Mouse (Mus musculus): Measurements from ENCODE around the gene Coro1c. TPM values are rescaled to one million over a fixed set of nuclear protein-coding genes. Genes with fewer than 3 reads are reported as not detected.

Coro1c gene
- polyA plus RNA-seq, 1 experiment from 2014 or later = 175 TPM

GRCm38 (mm10) chr5:113870393-113871040 is 38.0 kb downstream of the Coro1c start:
- 51% methylated on average over 21 of the region's 21 CpGs for WGBS
- Histone ChIP-seq H3K36me3 (ENCODE audit: control insufficient read depth, insufficient read depth, low read length) (peaks cover 6% of the 10 kb centered on the region), H3K9me3 (ENCODE audit: control insufficient read depth, low read length) (no peaks in the 10 kb centered on the region), H3K27me3 (replicated peaks; ENCODE audit: control insufficient read depth, insufficient read depth, low read length) (no peaks in the 10 kb centered on the region), H3K4me3 (ENCODE audit: low read length) (no peak overlapping the region), H3K27ac (ENCODE audit: low read length) (peak overlapping the region; percentile 36; the same call in 1 of the 2 replicates), H3K4me2 (ENCODE audit: low read depth, low read length) (no peak overlapping the region), H3K4me1 (ENCODE audit: control insufficient read depth, insufficient read depth, low read length) (peaks cover 69% of the 10 kb centered on the region), H3K9ac (ENCODE audit: low read depth, low read length) (peak overlapping the region; percentile 49; the same call in 1 of the 2 replicates)
- no peak for ATAC-seq

GRCm38 (mm10) chr5:113869132-113869531 is 39.4 kb downstream of the Coro1c start:
- Histone ChIP-seq H3K4me2 (ENCODE audit: low read depth, low read length) (no peak overlapping the region), H3K4me3 (ENCODE audit: low read length) (no peak overlapping the region), H3K36me3 (ENCODE audit: control insufficient read depth, insufficient read depth, low read length) (peaks cover 8% of the 10 kb centered on the region; the same call in 1 of the 2 replicates), H3K27me3 (replicated peaks; ENCODE audit: control insufficient read depth, insufficient read depth, low read length) (no peaks in the 10 kb centered on the region), H3K27ac (ENCODE audit: low read length) (peak overlapping the region; percentile 7), H3K4me1 (ENCODE audit: control insufficient read depth, insufficient read depth, low read length) (peaks cover 60% of the 10 kb centered on the region), H3K9me3 (ENCODE audit: control insufficient read depth, low read length) (no peaks in the 10 kb centered on the region), H3K9ac (ENCODE audit: low read depth, low read length) (no peak overlapping the region)
- ATAC-seq = peak; percentile 9; the same call in 1 of the 2 replicates
- WGBS = 34% methylated on average over 11 of the region's 11 CpGs

- 76% methylated on average over 6 of the region's 6 CpGs for WGBS
- H3K4me1 ChIP-seq (ENCODE audit: control insufficient read depth, insufficient read depth, low read length) = peaks cover 22% of the 10 kb centered on the region
- no peak overlapping the region for H3K27ac ChIP-seq (ENCODE audit: low read length)
- H3K27me3 ChIP-seq (replicated peaks; ENCODE audit: control insufficient read depth, insufficient read depth, low read length) = no peaks in the 10 kb centered on the region
- H3K9ac ChIP-seq (ENCODE audit: low read depth, low read length) = no peak overlapping the region
- H3K4me2 ChIP-seq (ENCODE audit: low read depth, low read length) = no peak overlapping the region
- no peak for ATAC-seq
- H3K9me3 ChIP-seq (ENCODE audit: control insufficient read depth, low read length) = no peaks in the 10 kb centered on the region
- peaks cover 16% of the 10 kb centered on the region for H3K36me3 ChIP-seq (ENCODE audit: control insufficient read depth, insufficient read depth, low read length)
- H3K4me3 ChIP-seq (ENCODE audit: low read length) = no peak overlapping the region
Observed at GRCm38 (mm10) chr5:113864992-113865391, 43.6 kb downstream of the Coro1c start.

GRCm38 (mm10) chr5:113863994-113864393 is 44.6 kb downstream of the Coro1c start:
- no peak overlapping the region for H3K27ac ChIP-seq (ENCODE audit: low read length)
- no peak overlapping the region for H3K4me3 ChIP-seq (ENCODE audit: low read length)
- no peak overlapping the region for H3K4me2 ChIP-seq (ENCODE audit: low read depth, low read length)
- no peaks in the 10 kb centered on the region for H3K27me3 ChIP-seq (replicated peaks; ENCODE audit: control insufficient read depth, insufficient read depth, low read length)
- H3K9ac ChIP-seq (ENCODE audit: low read depth, low read length) = no peak overlapping the region
- peaks cover 18% of the 10 kb centered on the region for H3K4me1 ChIP-seq (ENCODE audit: control insufficient read depth, insufficient read depth, low read length)
- 94% methylated on average over 12 of the region's 12 CpGs for WGBS
- H3K9me3 ChIP-seq (ENCODE audit: control insufficient read depth, low read length) = no peaks in the 10 kb centered on the region
- H3K36me3 ChIP-seq (ENCODE audit: control insufficient read depth, insufficient read depth, low read length) = peaks cover 16% of the 10 kb centered on the region
- no peak for ATAC-seq

- Histone ChIP-seq H3K4me3 (ENCODE audit: low read length) (no peak overlapping the region), H3K27me3 (replicated peaks; ENCODE audit: control insufficient read depth, insufficient read depth, low read length) (no peaks in the 10 kb centered on the region), H3K36me3 (ENCODE audit: control insufficient read depth, insufficient read depth, low read length) (peaks cover 16% of the 10 kb centered on the region), H3K27ac (ENCODE audit: low read length) (no peak overlapping the region), H3K4me2 (ENCODE audit: low read depth, low read length) (no peak overlapping the region), H3K4me1 (ENCODE audit: control insufficient read depth, insufficient read depth, low read length) (peaks cover 26% of the 10 kb centered on the region), H3K9me3 (ENCODE audit: control insufficient read depth, low read length) (no peaks in the 10 kb centered on the region), H3K9ac (ENCODE audit: low read depth, low read length) (no peak overlapping the region)
- WGBS = 92% methylated on average over 4 of the region's 4 CpGs
- no peak for ATAC-seq
Observed at GRCm38 (mm10) chr5:113862418-113862817, 46.1 kb downstream of the Coro1c start.

- 93% methylated on average over 8 of the region's 8 CpGs for WGBS
- H3K4me1 ChIP-seq (ENCODE audit: control insufficient read depth, insufficient read depth, low read length) = peaks cover 31% of the 10 kb centered on the region
- no peak overlapping the region for H3K4me3 ChIP-seq (ENCODE audit: low read length)
- H3K4me2 ChIP-seq (ENCODE audit: low read depth, low read length) = no peak overlapping the region
- no peak for ATAC-seq
- H3K9ac ChIP-seq (ENCODE audit: low read depth, low read length) = no peak overlapping the region
- H3K36me3 ChIP-seq (ENCODE audit: control insufficient read depth, insufficient read depth, low read length) = peaks cover 19% of the 10 kb centered on the region
- H3K9me3 ChIP-seq (ENCODE audit: control insufficient read depth, low read length) = no peaks in the 10 kb centered on the region
- H3K27me3 ChIP-seq (replicated peaks; ENCODE audit: control insufficient read depth, insufficient read depth, low read length) = no peaks in the 10 kb centered on the region
- no peak overlapping the region for H3K27ac ChIP-seq (ENCODE audit: low read length)
Observed at GRCm38 (mm10) chr5:113861294-113861693, 47.3 kb downstream of the Coro1c start.

GRCm38 (mm10) chr5:113858971-113859370 is 49.6 kb downstream of the Coro1c start:
- H3K4me2 ChIP-seq (ENCODE audit: low read depth, low read length) = no peak overlapping the region
- H3K27me3 ChIP-seq (replicated peaks; ENCODE audit: control insufficient read depth, insufficient read depth, low read length) = no peaks in the 10 kb centered on the region
- peak overlapping the region; percentile 46 for H3K27ac ChIP-seq (ENCODE audit: low read length)
- no peak; the same call in 1 of the 2 replicates for ATAC-seq
- no peaks in the 10 kb centered on the region for H3K9me3 ChIP-seq (ENCODE audit: control insufficient read depth, low read length)
- peaks cover 38% of the 10 kb centered on the region for H3K4me1 ChIP-seq (ENCODE audit: control insufficient read depth, insufficient read depth, low read length)
- peaks cover 9% of the 10 kb centered on the region; the same call in 1 of the 2 replicates for H3K36me3 ChIP-seq (ENCODE audit: control insufficient read depth, insufficient read depth, low read length)
- 0 out of 2 replicates have a peak overlapping the region, but pooled peaks have one; percentile 32 for H3K9ac ChIP-seq (ENCODE audit: low read depth, low read length)
- H3K4me3 ChIP-seq (ENCODE audit: low read length) = no peak overlapping the region
- 38% methylated on average over 5 of the region's 5 CpGs for WGBS

GRCm38 (mm10) chr5:113858550-113858949 is 50.0 kb downstream of the Coro1c start:
- Histone ChIP-seq H3K9me3 (ENCODE audit: control insufficient read depth, low read length) (no peaks in the 10 kb centered on the region), H3K9ac (ENCODE audit: low read depth, low read length) (no peak overlapping the region), H3K36me3 (ENCODE audit: control insufficient read depth, insufficient read depth, low read length) (peaks cover 9% of the 10 kb centered on the region; the same call in 1 of the 2 replicates), H3K4me1 (ENCODE audit: control insufficient read depth, insufficient read depth, low read length) (peaks cover 38% of the 10 kb centered on the region), H3K27ac (ENCODE audit: low read length) (no peak overlapping the region), H3K4me3 (ENCODE audit: low read length) (no peak overlapping the region), H3K4me2 (ENCODE audit: low read depth, low read length) (no peak overlapping the region), H3K27me3 (replicated peaks; ENCODE audit: control insufficient read depth, insufficient read depth, low read length) (no peaks in the 10 kb centered on the region)
- WGBS = 76% methylated on average over 10 of the region's 10 CpGs
- ATAC-seq = no peak

- Histone ChIP-seq H3K9ac (ENCODE audit: low read depth, low read length) (no peak overlapping the region), H3K4me3 (ENCODE audit: low read length) (no peak overlapping the region), H3K9me3 (ENCODE audit: control insufficient read depth, low read length) (no peaks in the 10 kb centered on the region), H3K27ac (ENCODE audit: low read length) (peak overlapping the region; percentile 39; the same call in 1 of the 2 replicates), H3K27me3 (replicated peaks; ENCODE audit: control insufficient read depth, insufficient read depth, low read length) (no peaks in the 10 kb centered on the region), H3K4me1 (ENCODE audit: control insufficient read depth, insufficient read depth, low read length) (peaks cover 38% of the 10 kb centered on the region), H3K36me3 (ENCODE audit: control insufficient read depth, insufficient read depth, low read length) (peaks cover 9% of the 10 kb centered on the region; the same call in 1 of the 2 replicates), H3K4me2 (ENCODE audit: low read depth, low read length) (no peak overlapping the region)
- ATAC-seq = no peak
- WGBS = 59% methylated on average over 8 of the region's 8 CpGs
Observed at GRCm38 (mm10) chr5:113857631-113858030, 50.9 kb downstream of the Coro1c start.

Data from intestine, embryonic 16.5 days (tissue).